Mouse (Mus musculus): ENCODE data around the gene Zfp593.

Zfp593 gene

GRCm38 (mm10) chr4:134222793-134223600 lies 22.4 kb downstream of the Zfp593 start:
- no peak for DNase-seq

- no peak for DNase-seq
These were observed 38.8 kb downstream of the Zfp593 start for GRCm38 (mm10) chr4:134206488-134207053.

GRCm38 (mm10) chr4:134203340-134203896 lies 42.0 kb downstream of the Zfp593 start:
- DNase-seq, result no peak

- DNase-seq, result no peak
These were observed 42.5 kb downstream of the Zfp593 start, which contains the start of gene Gm7534 for GRCm38 (mm10) chr4:134202904-134203303. Gm7534 (minus strand) TSS chr4:134203004.

- DNase-seq, result no peak
These were observed 46.0 kb downstream of the Zfp593 start for GRCm38 (mm10) chr4:134199371-134199770.
